Comparison of ENCODE assay signal across 8 mouse cellular contexts in the genomic region with DNA sequence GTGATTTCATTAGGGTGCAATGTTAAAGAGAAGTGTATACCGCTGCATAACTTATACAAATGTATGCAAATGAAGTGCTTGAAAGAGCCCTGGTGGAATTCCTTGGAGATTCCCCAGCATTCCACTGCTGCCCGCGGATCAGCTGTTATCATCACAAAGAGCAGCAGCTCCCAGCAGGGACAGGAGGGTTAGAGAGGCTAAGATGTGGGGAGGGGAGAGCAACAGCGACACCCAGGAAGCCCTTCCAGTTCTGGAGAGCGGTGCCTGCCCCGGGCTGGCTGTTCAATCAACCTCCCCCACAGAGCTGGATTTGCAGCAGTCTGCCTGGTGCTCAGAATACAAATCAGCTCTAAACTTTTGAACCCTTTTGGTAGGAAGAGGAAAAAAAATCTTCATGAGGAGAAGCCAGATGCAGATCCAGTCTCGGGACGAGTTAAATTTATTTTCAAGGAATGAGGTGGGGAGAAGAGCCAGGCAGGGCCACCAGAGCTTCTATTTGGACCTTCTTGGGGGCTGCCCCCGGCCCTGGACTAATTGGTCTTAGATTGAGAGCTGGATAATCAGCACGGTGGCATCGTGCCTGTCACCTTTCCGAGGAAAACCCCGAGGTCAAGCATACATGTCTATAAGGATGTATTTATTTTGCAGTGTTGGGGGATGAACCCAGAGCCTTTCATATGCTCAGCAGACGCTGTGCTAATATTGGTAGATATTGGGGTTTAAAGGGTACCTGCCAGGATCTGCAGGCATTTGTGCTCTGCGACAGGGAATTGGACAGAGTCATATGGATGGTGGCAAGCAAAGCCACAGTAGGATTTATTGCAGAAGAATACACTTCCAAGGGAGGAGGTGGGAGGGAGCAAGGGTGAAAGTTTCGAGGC.
A peak's percentile ranks its signal among the peaks of the same experiment; 100 is the strongest.
DNase-seq lines count a peak whose midpoint lies in the region; ATAC-seq and TF ChIP-seq lines count a peak whose summit lies in the region.

No protein-coding gene starts in this region.

- peak; percentile 52 for TF ChIP-seq CTCF in forebrain, postnatal 0 days (IDR thresholded peaks at IDR 0.05; ENCODE audit: low read depth)
- peak; percentile 28; the same call in 1 of the 2 replicates for TF ChIP-seq CTCF in kidney, postnatal 0 days (IDR thresholded peaks at IDR 0.05; ENCODE audit: low read depth)

- peak; percentile 7 for DNase-seq in cerebellum, adult 9-10 months
- no peak for DNase-seq in cerebellum, adult 11-12 months
- DNase-seq in Muller cell, postnatal 12 days (ENCODE audit: inconsistent ontology term) = peak; percentile 84
- DNase-seq in forebrain, postnatal 0 days = peak; percentile 76
- DNase-seq in kidney, postnatal 0 days (ENCODE audit: low spot score) = peak; percentile 81
- peak; percentile 87 for DNase-seq in mesoderm, embryonic 11.5 days (ENCODE audit: low read depth, low spot score)
- peak; percentile 58 for DNase-seq in right cerebral cortex, postnatal 4 days
- no peak for DNase-seq in spleen, adult 18-20 months

- H3K4me2 ChIP-seq in forebrain, postnatal 0 days (ENCODE audit: low read depth) = peak overlapping the region; percentile 31
- H3K4me2 ChIP-seq in kidney, postnatal 0 days (ENCODE audit: low read length) = peak overlapping the region; percentile 37

- H3K9me3 ChIP-seq in forebrain, postnatal 0 days (ENCODE audit: low read length) = no peaks in the 10 kb centered on the region
- no peaks in the 10 kb centered on the region for H3K9me3 ChIP-seq in kidney, postnatal 0 days (replicated peaks; ENCODE audit: low read length)

- H3K27me3 ChIP-seq in forebrain, postnatal 0 days (ENCODE audit: insufficient read depth, low read length) = 0 out of 2 replicates have a peak, but pooled peaks cover 3% of the 10 kb centered on the region
- H3K27me3 ChIP-seq in kidney, postnatal 0 days (ENCODE audit: insufficient read depth, low read length) = no peaks in the 10 kb centered on the region

- ATAC-seq in forebrain, postnatal 0 days = peak; percentile 96
- no peak; the same call in 1 of the 2 replicates for ATAC-seq in kidney, postnatal 0 days (replicated peaks; ENCODE audit: low FRiP score, low read depth)

- peak overlapping the region; percentile 68 for H3K27ac ChIP-seq in forebrain, postnatal 0 days (ENCODE audit: low read depth, low read length)
- peak overlapping the region; percentile 6; the same call in 1 of the 2 replicates for H3K27ac ChIP-seq in kidney, postnatal 0 days

- H3K36me3 ChIP-seq in forebrain, postnatal 0 days (ENCODE audit: insufficient read depth) = no peaks in the 10 kb centered on the region
- H3K36me3 ChIP-seq in kidney, postnatal 0 days (ENCODE audit: insufficient read depth, low read length) = no peaks in the 10 kb centered on the region

- H3K4me3 ChIP-seq in forebrain, postnatal 0 days (ENCODE audit: low read depth, low read length) = no peak overlapping the region
- no peak overlapping the region for H3K4me3 ChIP-seq in kidney, postnatal 0 days (replicated peaks; ENCODE audit: low read depth, low read length)

- WGBS in forebrain, postnatal 0 days = 4% methylated on average over 16 of the region's 16 CpGs
- WGBS in kidney, postnatal 0 days = 7% methylated on average over 16 of the region's 16 CpGs

- peaks cover 14% of the 10 kb centered on the region for H3K4me1 ChIP-seq in forebrain, postnatal 0 days (ENCODE audit: insufficient read depth)
- peaks cover 13% of the 10 kb centered on the region for H3K4me1 ChIP-seq in kidney, postnatal 0 days (replicated peaks; ENCODE audit: insufficient read depth, low read length)

- H3K9ac ChIP-seq in forebrain, postnatal 0 days = no peak overlapping the region
- no peak overlapping the region for H3K9ac ChIP-seq in kidney, postnatal 0 days (ENCODE audit: low read depth, low read length)

Comparison
In these comparisons a context has a peak if more than half of its experiments do, and no peak if none do; other contexts are left out.
1. DNase-seq: peak in cerebellum, adult 9-10 months (single experiment), Muller cell, postnatal 12 days (single experiment), forebrain, postnatal 0 days (single experiment), kidney, postnatal 0 days (single experiment), mesoderm, embryonic 11.5 days (single experiment) and right cerebral cortex, postnatal 4 days (single experiment); none in cerebellum, adult 11-12 months (single experiment) and spleen, adult 18-20 months (0 of 2).